Mouse (Mus musculus): Measurements from ENCODE around the gene Lst1. TPM values are rescaled to one million over a fixed set of nuclear protein-coding genes. Genes with fewer than 3 reads are reported as not detected.
A peak's percentile ranks its signal among the peaks of the same experiment; 100 is the strongest.

The Lst1 gene
- polyA plus RNA-seq, 1 experiment from 2014 or later = 5.6 TPM

- WGBS = 91% methylated on average over 33 of the region's 33 CpGs
- Histone ChIP-seq H3K36me3 (peaks cover 100% of the 10 kb centered on the region), H3K4me3 (replicated peaks) (no peak overlapping the region), H3K27ac (no peak overlapping the region), H3K9me3 (no peaks in the 10 kb centered on the region), H3K9ac (replicated peaks) (no peak overlapping the region), H3K27me3 (no peaks in the 10 kb centered on the region), H3K4me1 (replicated peaks) (peaks cover 11% of the 10 kb centered on the region; the same call in 1 of the 2 replicates), H3K4me2 (no peak overlapping the region)
- ATAC-seq (ENCODE audit: insufficient number of reproducible peaks, insufficient read depth, low FRiP score, low TSS enrichment, low read depth) = no peak
Observed at GRCm38 (mm10) chr17:35156461-35157200, 31.6 kb downstream of the Lst1 start.

- Histone ChIP-seq H3K4me1 (replicated peaks) (peaks cover 11% of the 10 kb centered on the region; the same call in 1 of the 2 replicates), H3K9ac (replicated peaks) (no peak overlapping the region), H3K9me3 (no peaks in the 10 kb centered on the region), H3K4me2 (no peak overlapping the region), H3K27me3 (no peaks in the 10 kb centered on the region), H3K36me3 (peaks cover 100% of the 10 kb centered on the region), H3K4me3 (replicated peaks) (no peak overlapping the region), H3K27ac (no peak overlapping the region)
- no peak for ATAC-seq (ENCODE audit: insufficient number of reproducible peaks, insufficient read depth, low FRiP score, low TSS enrichment, low read depth)
- WGBS = 92% methylated on average over 12 of the region's 12 CpGs
Observed at GRCm38 (mm10) chr17:35155451-35155850, 32.8 kb downstream of the Lst1 start.

- Histone ChIP-seq H3K36me3 (peaks cover 100% of the 10 kb centered on the region), H3K4me2 (no peak overlapping the region), H3K27ac (peak overlapping the region; percentile 17; the same call in 1 of the 2 replicates), H3K27me3 (no peaks in the 10 kb centered on the region), H3K4me3 (replicated peaks) (no peak overlapping the region), H3K4me1 (replicated peaks) (peaks cover 11% of the 10 kb centered on the region; the same call in 1 of the 2 replicates), H3K9ac (replicated peaks) (peak overlapping the region; percentile 42; the same call in 1 of the 2 replicates), H3K9me3 (no peaks in the 10 kb centered on the region)
- ATAC-seq (ENCODE audit: insufficient number of reproducible peaks, insufficient read depth, low FRiP score, low TSS enrichment, low read depth) = no peak
- 86% methylated on average over 7 of the region's 7 CpGs for WGBS
Observed at GRCm38 (mm10) chr17:35154616-35155015, 33.6 kb downstream of the Lst1 start.

- no peak for ATAC-seq (ENCODE audit: insufficient number of reproducible peaks, insufficient read depth, low FRiP score, low TSS enrichment, low read depth)
- peaks cover 11% of the 10 kb centered on the region; the same call in 1 of the 2 replicates for H3K4me1 ChIP-seq (replicated peaks)
- WGBS = 59% methylated on average over 4 of the region's 4 CpGs
- H3K36me3 ChIP-seq = peaks cover 100% of the 10 kb centered on the region
- no peak overlapping the region for H3K27ac ChIP-seq
- no peak overlapping the region for H3K9ac ChIP-seq (replicated peaks)
- H3K27me3 ChIP-seq = no peaks in the 10 kb centered on the region
- H3K9me3 ChIP-seq = no peaks in the 10 kb centered on the region
- no peak overlapping the region for H3K4me2 ChIP-seq
- H3K4me3 ChIP-seq (replicated peaks) = no peak overlapping the region
Observed at GRCm38 (mm10) chr17:35153931-35154330, 34.3 kb downstream of the Lst1 start.

GRCm38 (mm10) chr17:35153077-35153476, 35.2 kb downstream of the Lst1 start:
- Histone ChIP-seq H3K36me3 (peaks cover 100% of the 10 kb centered on the region), H3K4me3 (replicated peaks) (no peak overlapping the region), H3K9me3 (no peaks in the 10 kb centered on the region), H3K9ac (replicated peaks) (no peak overlapping the region), H3K4me1 (replicated peaks) (peaks cover 11% of the 10 kb centered on the region; the same call in 1 of the 2 replicates), H3K27ac (no peak overlapping the region), H3K27me3 (no peaks in the 10 kb centered on the region), H3K4me2 (no peak overlapping the region)
- no peak for ATAC-seq (ENCODE audit: insufficient number of reproducible peaks, insufficient read depth, low FRiP score, low TSS enrichment, low read depth)
- WGBS = 93% methylated on average over 9 of the region's 9 CpGs

GRCm38 (mm10) chr17:35152121-35152520, 36.1 kb downstream of the Lst1 start:
- Histone ChIP-seq H3K4me2 (no peak overlapping the region), H3K27ac (no peak overlapping the region), H3K9ac (replicated peaks) (no peak overlapping the region), H3K4me3 (replicated peaks) (no peak overlapping the region), H3K27me3 (no peaks in the 10 kb centered on the region), H3K4me1 (replicated peaks) (peaks cover 11% of the 10 kb centered on the region; the same call in 1 of the 2 replicates), H3K9me3 (no peaks in the 10 kb centered on the region), H3K36me3 (peaks cover 100% of the 10 kb centered on the region)
- no peak for ATAC-seq (ENCODE audit: insufficient number of reproducible peaks, insufficient read depth, low FRiP score, low TSS enrichment, low read depth)
- WGBS = 95% methylated on average over 4 of the region's 4 CpGs

GRCm38 (mm10) chr17:35147922-35148639, 40.2 kb downstream of the Lst1 start:
- H3K4me3 ChIP-seq (replicated peaks) = no peak overlapping the region

GRCm38 (mm10) chr17:35147348-35147747, 40.9 kb downstream of the Lst1 start:
- no peak overlapping the region for H3K4me2 ChIP-seq
- H3K27ac ChIP-seq = 0 out of 2 replicates have a peak overlapping the region, but pooled peaks have one; percentile 5
- no peak for ATAC-seq (ENCODE audit: insufficient number of reproducible peaks, insufficient read depth, low FRiP score, low TSS enrichment, low read depth)
- H3K9ac ChIP-seq (replicated peaks) = no peak overlapping the region
- H3K27me3 ChIP-seq = no peaks in the 10 kb centered on the region
- H3K4me3 ChIP-seq (replicated peaks) = no peak overlapping the region
- WGBS = 34% methylated on average over 3 of the region's 3 CpGs
- H3K4me1 ChIP-seq (replicated peaks) = no peaks in the 10 kb centered on the region
- H3K36me3 ChIP-seq = peaks cover 100% of the 10 kb centered on the region
- no peaks in the 10 kb centered on the region for H3K9me3 ChIP-seq

More at GRCm38 (mm10) chr17:35147922-35148639, 40.2 kb downstream of the Lst1 start:
- 67% methylated on average over 5 of the region's 5 CpGs for WGBS
- no peak for ATAC-seq (ENCODE audit: insufficient number of reproducible peaks, insufficient read depth, low FRiP score, low TSS enrichment, low read depth)
- H3K27ac ChIP-seq = peak overlapping the region; percentile 25; the same call in 1 of the 2 replicates
- peaks cover 100% of the 10 kb centered on the region for H3K36me3 ChIP-seq
- no peaks in the 10 kb centered on the region for H3K4me1 ChIP-seq (replicated peaks)
- H3K9me3 ChIP-seq = no peaks in the 10 kb centered on the region
- no peak overlapping the region for H3K4me2 ChIP-seq
- H3K9ac ChIP-seq (replicated peaks) = no peak overlapping the region
- H3K27me3 ChIP-seq = no peaks in the 10 kb centered on the region

GRCm38 (mm10) chr17:35146139-35146538, 42.1 kb downstream of the Lst1 start:
- Histone ChIP-seq H3K9me3 (no peaks in the 10 kb centered on the region), H3K27me3 (no peaks in the 10 kb centered on the region), H3K9ac (replicated peaks) (no peak overlapping the region), H3K4me1 (replicated peaks) (no peaks in the 10 kb centered on the region), H3K27ac (no peak overlapping the region), H3K4me3 (replicated peaks) (no peak overlapping the region), H3K4me2 (no peak overlapping the region), H3K36me3 (peaks cover 100% of the 10 kb centered on the region)
- no peak for ATAC-seq (ENCODE audit: insufficient number of reproducible peaks, insufficient read depth, low FRiP score, low TSS enrichment, low read depth)
- WGBS = 87% methylated on average over 5 of the region's 5 CpGs

- no peak overlapping the region for H3K27ac ChIP-seq
- no peak overlapping the region for H3K4me2 ChIP-seq
- H3K27me3 ChIP-seq = no peaks in the 10 kb centered on the region
- H3K9me3 ChIP-seq = no peaks in the 10 kb centered on the region
- peaks cover 6% of the 10 kb centered on the region for H3K4me1 ChIP-seq (replicated peaks)
- H3K4me3 ChIP-seq (replicated peaks) = no peak overlapping the region
- WGBS = 93% methylated on average over 6 of the region's 6 CpGs
- no peak for ATAC-seq (ENCODE audit: insufficient number of reproducible peaks, insufficient read depth, low FRiP score, low TSS enrichment, low read depth)
- peaks cover 93% of the 10 kb centered on the region for H3K36me3 ChIP-seq
- no peak overlapping the region for H3K9ac ChIP-seq (replicated peaks)
Observed at GRCm38 (mm10) chr17:35141971-35142370, 46.3 kb downstream of the Lst1 start.

- peaks cover 15% of the 10 kb centered on the region for H3K4me1 ChIP-seq (replicated peaks)
- no peaks in the 10 kb centered on the region for H3K9me3 ChIP-seq
- no peaks in the 10 kb centered on the region for H3K27me3 ChIP-seq
- no peak overlapping the region for H3K27ac ChIP-seq
- H3K4me3 ChIP-seq (replicated peaks) = no peak overlapping the region; the same call in 1 of the 2 replicates
- H3K9ac ChIP-seq (replicated peaks) = no peak overlapping the region
- no peak overlapping the region for H3K4me2 ChIP-seq
- H3K36me3 ChIP-seq = peaks cover 79% of the 10 kb centered on the region
- no peak for ATAC-seq (ENCODE audit: insufficient number of reproducible peaks, insufficient read depth, low FRiP score, low TSS enrichment, low read depth)
- 80% methylated on average over 16 of the region's 16 CpGs for WGBS
Observed at GRCm38 (mm10) chr17:35140490-35140996, 47.7 kb downstream of the Lst1 start.
